Mouse (Mus musculus) neural tube, embryonic 15.5 days (tissue): ENCODE data around the gene Ctnnd2. TPM values are rescaled to one million over a fixed set of nuclear protein-coding genes. Genes with fewer than 3 reads are reported as not detected.

Source experiments
- ATAC-seq: fragments of 200-750 bp; cut with Nextera tagmentation; 2 replicates; pipeline ENCODE4 v1.8.0; 2017; ENCODE audit warnings: mild to moderate bottlenecking, moderate TSS enrichment, moderate library complexity; ENCODE audit not compliant: low FRiP score
- H3K27ac ChIP-seq: fragments of 300-500 bp; sonication (generic); replicated peaks from 2 replicates; pipeline ENCODE4 v1.5.1; 2015; ENCODE audit warnings: mild to moderate bottlenecking, inconsistent platforms
- H3K27me3 ChIP-seq: fragments of 300-500 bp; sonication (generic); replicated peaks from 2 replicates; pipeline ENCODE4 v1.6.1; 2015; ENCODE audit warnings: inconsistent platforms
- H3K36me3 ChIP-seq: fragments of 300-500 bp; sonication (generic); 2 replicates; pipeline ENCODE4 v1.6.1; 2015; ENCODE audit warnings: inconsistent platforms
- H3K4me1 ChIP-seq: fragments of 300-500 bp; sonication (generic); 2 replicates; pipeline ENCODE4 v1.6.1; 2015; ENCODE audit warnings: inconsistent platforms
- H3K4me2 ChIP-seq: fragments of 300-500 bp; sonication (generic); 2 replicates; pipeline ENCODE4 v1.6.1; 2015; ENCODE audit warnings: inconsistent platforms, mild to moderate bottlenecking, moderate library complexity
- H3K4me3 ChIP-seq: fragments of 300-500 bp; sonication (generic); replicated peaks from 2 replicates; pipeline ENCODE4 v1.5.1; 2015; ENCODE audit warnings: mild to moderate bottlenecking, inconsistent platforms
- H3K9ac ChIP-seq: fragments of 300-500 bp; sonication (generic); replicated peaks from 2 replicates; pipeline ENCODE4 v1.6.1; 2015; ENCODE audit warnings: mild to moderate bottlenecking, inconsistent platforms
- H3K9me3 ChIP-seq: fragments of 300-500 bp; sonication (generic); replicated peaks from 2 replicates; pipeline ENCODE4 v1.6.1; 2016; ENCODE audit warnings: inconsistent platforms
- WGBS: fragments of 180-500 bp; shearing (Covaris S2); methylation state at CpG from one replicate; pipeline ENCODE4 v1.1.7; 2015; ENCODE audit warnings: mixed read lengths; 5-methylcytosine and 5-hydroxymethylcytosine counted together
- polyA plus RNA-seq: library from polyadenylated mRNA; unstranded; fragments of >200 nt; fragmentation: Nextera tagmentation; extraction: Ambion mirVana; gene quantifications from 2 replicates; pipeline ENCODE4 v1.2.1, GENCODE M21; 2015

The Ctnnd2 gene
- polyA plus RNA-seq, 1 experiment from 2014 or later = 67.4 TPM

DNA sequence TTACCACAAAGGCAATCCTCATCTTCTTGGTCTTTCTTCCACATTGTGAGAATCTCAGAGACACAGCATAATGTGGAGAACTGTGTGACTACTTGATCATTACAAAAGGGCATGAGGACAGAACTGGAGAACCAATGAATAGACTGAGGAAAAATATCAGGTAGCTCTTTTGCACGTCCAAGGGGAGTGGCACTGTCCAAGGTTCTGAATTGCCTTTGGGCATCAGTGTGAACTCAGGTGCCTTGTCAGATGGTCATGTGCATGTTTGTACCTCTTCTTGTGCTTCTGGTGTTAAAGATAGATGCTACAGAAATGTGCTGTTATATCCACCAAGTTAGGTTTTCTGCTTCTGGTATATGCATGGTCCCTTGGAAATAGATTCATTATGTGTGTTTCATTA lies 233.9 kb downstream of the Ctnnd2 start:
- WGBS = 16% methylated on average over 1 of the region's 1 CpGs
- Histone ChIP-seq H3K9ac (no peak overlapping the region), H3K36me3 (no peaks in the 10 kb centered on the region), H3K4me2 (no peak overlapping the region), H3K27me3 (no peaks in the 10 kb centered on the region), H3K27ac (no peak overlapping the region), H3K9me3 (no peaks in the 10 kb centered on the region), H3K4me3 (no peak overlapping the region), H3K4me1 (no peaks in the 10 kb centered on the region)
- no peak for ATAC-seq

DNA sequence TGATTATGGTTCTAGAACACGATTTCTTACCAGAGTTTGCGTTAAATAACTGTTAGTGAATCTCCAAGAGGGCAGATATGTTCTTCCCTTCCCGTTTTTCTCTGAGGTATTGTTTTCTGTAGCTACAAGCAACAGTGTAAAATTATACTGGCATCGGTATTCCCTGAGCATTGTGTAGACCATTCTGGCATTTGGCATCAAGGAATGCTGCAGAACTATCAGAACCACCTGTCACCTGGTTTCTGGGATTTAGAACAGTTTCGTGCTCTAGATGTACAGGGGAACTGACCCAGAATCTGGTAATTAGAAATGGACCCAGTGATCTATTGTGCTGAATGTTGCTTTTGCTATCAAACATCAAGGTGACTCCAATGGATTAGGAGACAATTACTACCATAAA lies 250.8 kb downstream of the Ctnnd2 start:
- Histone ChIP-seq H3K4me1 (0 out of 2 replicates have a peak, but pooled peaks cover 5% of the 10 kb centered on the region), H3K27ac (no peak overlapping the region), H3K27me3 (no peaks in the 10 kb centered on the region), H3K4me2 (no peak overlapping the region), H3K36me3 (no peaks in the 10 kb centered on the region), H3K9ac (no peak overlapping the region), H3K4me3 (no peak overlapping the region), H3K9me3 (no peaks in the 10 kb centered on the region)
- ATAC-seq = no peak
- 90% methylated on average over 5 of the region's 5 CpGs for WGBS

DNA sequence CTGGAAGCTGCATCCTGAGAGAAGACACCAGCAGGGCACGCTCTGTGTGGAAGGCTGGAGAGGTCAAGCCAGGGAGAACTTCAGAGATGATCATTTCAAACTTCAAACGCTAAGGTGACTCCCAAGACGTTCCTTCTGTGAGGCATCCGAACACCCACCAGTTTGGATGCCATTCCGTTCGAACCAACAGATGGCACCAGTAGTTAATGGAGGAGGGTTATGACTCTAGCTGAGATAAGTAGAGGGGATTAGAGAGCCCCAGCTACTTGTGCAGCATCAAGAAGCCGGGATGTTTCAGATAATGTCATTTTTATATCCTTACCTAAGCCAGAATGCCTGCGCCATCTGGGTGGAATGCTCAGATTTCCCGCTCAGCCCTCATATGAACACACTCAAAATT lies 251.9 kb downstream of the Ctnnd2 start:
- H3K27me3 ChIP-seq = no peaks in the 10 kb centered on the region
- WGBS = 53% methylated on average over 9 of the region's 9 CpGs
- no peaks in the 10 kb centered on the region for H3K9me3 ChIP-seq
- H3K9ac ChIP-seq = no peak overlapping the region
- no peak overlapping the region for H3K27ac ChIP-seq
- H3K36me3 ChIP-seq = no peaks in the 10 kb centered on the region
- no peak overlapping the region for H3K4me2 ChIP-seq
- peak; percentile 23; the same call in 1 of the 2 replicates for ATAC-seq
- H3K4me3 ChIP-seq = no peak overlapping the region
- 0 out of 2 replicates have a peak, but pooled peaks cover 5% of the 10 kb centered on the region for H3K4me1 ChIP-seq

DNA sequence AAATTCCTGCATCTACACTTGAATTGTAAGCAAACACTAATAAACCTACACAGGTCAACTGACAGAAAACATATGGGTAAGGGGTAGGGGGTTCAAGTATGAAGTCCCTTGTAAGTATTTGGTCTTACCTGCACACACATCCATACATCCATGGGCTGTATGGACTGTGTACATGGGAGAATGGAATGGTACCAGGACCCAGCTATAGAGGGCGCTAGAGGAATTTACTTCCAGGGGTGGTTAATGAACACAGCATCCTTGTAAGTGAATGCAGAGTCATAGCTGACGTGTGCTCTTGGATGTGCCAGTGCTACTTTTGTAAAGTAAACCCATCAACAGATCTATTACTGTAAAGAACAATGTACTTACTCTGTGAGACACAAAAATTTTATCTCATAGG lies 254.9 kb downstream of the Ctnnd2 start:
- Histone ChIP-seq H3K27me3 (no peaks in the 10 kb centered on the region), H3K27ac (no peak overlapping the region), H3K4me2 (no peak overlapping the region), H3K9me3 (no peaks in the 10 kb centered on the region), H3K4me3 (no peak overlapping the region), H3K36me3 (no peaks in the 10 kb centered on the region), H3K9ac (no peak overlapping the region), H3K4me1 (0 out of 2 replicates have a peak, but pooled peaks cover 5% of the 10 kb centered on the region)
- ATAC-seq = no peak
- 21% methylated on average over 2 of the region's 2 CpGs for WGBS

- 73% methylated on average over 5 of the region's 5 CpGs for WGBS
- H3K4me1 ChIP-seq = no peaks in the 10 kb centered on the region
- H3K9ac ChIP-seq = no peak overlapping the region
- no peaks in the 10 kb centered on the region for H3K27me3 ChIP-seq
- H3K27ac ChIP-seq = no peak overlapping the region
- ATAC-seq = no peak
- no peaks in the 10 kb centered on the region for H3K36me3 ChIP-seq
- no peaks in the 10 kb centered on the region for H3K9me3 ChIP-seq
- no peak overlapping the region for H3K4me3 ChIP-seq
- no peak overlapping the region for H3K4me2 ChIP-seq
Measured at GRCm38 (mm10) chr15:30439045-30439444, 266.7 kb downstream of the Ctnnd2 start.

DNA sequence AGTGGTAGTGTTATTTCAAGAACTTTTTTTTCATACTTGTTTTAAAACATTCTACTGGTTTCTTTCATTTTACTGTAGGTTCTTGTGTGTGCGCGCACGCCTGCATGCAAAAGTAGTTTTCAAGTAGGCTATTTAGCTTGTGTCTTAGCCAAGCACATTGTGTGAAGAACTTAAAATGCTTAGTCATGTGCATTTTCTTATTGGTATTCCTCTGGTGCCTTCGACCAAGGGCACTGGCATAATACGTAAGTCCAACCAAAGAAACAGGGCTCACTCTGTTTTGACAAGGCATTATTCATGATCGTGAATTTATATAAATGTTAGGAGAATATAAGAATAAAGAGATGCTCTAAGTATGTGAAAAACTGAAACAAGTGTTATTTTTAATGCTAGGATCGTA lies 278.4 kb downstream of the Ctnnd2 start:
- no peak overlapping the region for H3K27ac ChIP-seq
- ATAC-seq = no peak
- 73% methylated on average over 7 of the region's 7 CpGs for WGBS

GRCm38 (mm10) chr15:30451921-30452320 lies 279.5 kb downstream of the Ctnnd2 start:
- Histone ChIP-seq H3K4me2 (no peak overlapping the region), H3K9me3 (no peaks in the 10 kb centered on the region), H3K9ac (no peak overlapping the region), H3K4me3 (no peak overlapping the region), H3K27ac (0 out of 2 replicates have a peak overlapping the region, but pooled peaks have one; percentile 15), H3K4me1 (0 out of 2 replicates have a peak, but pooled peaks cover under 1% of the 10 kb centered on the region), H3K36me3 (no peaks in the 10 kb centered on the region), H3K27me3 (no peaks in the 10 kb centered on the region)
- 31% methylated on average over 5 of the region's 5 CpGs for WGBS
- 0 out of 2 replicates have a peak, but pooled peaks have one; percentile 16 for ATAC-seq

More for the DNA sequence above, 278.4 kb downstream of the Ctnnd2 start:
- H3K4me2 ChIP-seq = no peak overlapping the region
- H3K4me1 ChIP-seq = no peaks in the 10 kb centered on the region
- no peaks in the 10 kb centered on the region for H3K36me3 ChIP-seq
- H3K27me3 ChIP-seq = no peaks in the 10 kb centered on the region
- no peak overlapping the region for H3K4me3 ChIP-seq
- no peak overlapping the region for H3K9ac ChIP-seq
- no peaks in the 10 kb centered on the region for H3K9me3 ChIP-seq

- peak; percentile 86 for ATAC-seq
- peak overlapping the region; percentile 77 for H3K27ac ChIP-seq
- peak overlapping the region; percentile 52 for H3K4me2 ChIP-seq
- H3K36me3 ChIP-seq = no peaks in the 10 kb centered on the region
- 17% methylated on average over 12 of the region's 12 CpGs for WGBS
- no peaks in the 10 kb centered on the region for H3K27me3 ChIP-seq
- H3K9me3 ChIP-seq = no peaks in the 10 kb centered on the region
- 0 out of 2 replicates have a peak overlapping the region, but pooled peaks have one; percentile 29 for H3K9ac ChIP-seq
- peak overlapping the region; percentile 31 for H3K4me3 ChIP-seq
- peaks cover 17% of the 10 kb centered on the region for H3K4me1 ChIP-seq
Measured at GRCm38 (mm10) chr15:30457541-30458250, 285.3 kb downstream of the Ctnnd2 start.

DNA sequence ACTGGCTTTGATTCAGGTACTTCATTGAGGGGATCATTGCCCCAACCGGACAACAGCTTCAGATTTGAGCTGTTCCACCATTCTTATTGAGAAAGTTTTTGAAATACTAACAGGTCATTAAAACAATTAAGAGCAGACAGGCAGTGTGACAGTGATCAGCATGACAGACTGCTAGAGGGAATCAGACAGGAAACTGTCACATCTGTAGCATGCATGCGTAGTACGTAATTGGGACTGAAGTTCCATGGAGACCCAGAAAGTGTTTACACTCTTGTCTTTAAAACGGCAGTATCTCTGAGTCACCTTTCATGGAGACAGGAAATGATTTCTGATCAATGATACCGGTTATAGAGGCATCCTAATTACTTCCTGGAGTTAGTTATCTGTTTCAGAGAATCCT lies 286.3 kb downstream of the Ctnnd2 start:
- H3K9me3 ChIP-seq = no peaks in the 10 kb centered on the region
- ATAC-seq = no peak
- peaks cover 17% of the 10 kb centered on the region for H3K4me1 ChIP-seq
- H3K36me3 ChIP-seq = no peaks in the 10 kb centered on the region
- peak overlapping the region; percentile 52 for H3K4me2 ChIP-seq
- H3K27ac ChIP-seq = no peak overlapping the region
- H3K4me3 ChIP-seq = peak overlapping the region; percentile 31
- H3K27me3 ChIP-seq = no peaks in the 10 kb centered on the region
- 54% methylated on average over 5 of the region's 5 CpGs for WGBS
- no peak overlapping the region for H3K9ac ChIP-seq

DNA sequence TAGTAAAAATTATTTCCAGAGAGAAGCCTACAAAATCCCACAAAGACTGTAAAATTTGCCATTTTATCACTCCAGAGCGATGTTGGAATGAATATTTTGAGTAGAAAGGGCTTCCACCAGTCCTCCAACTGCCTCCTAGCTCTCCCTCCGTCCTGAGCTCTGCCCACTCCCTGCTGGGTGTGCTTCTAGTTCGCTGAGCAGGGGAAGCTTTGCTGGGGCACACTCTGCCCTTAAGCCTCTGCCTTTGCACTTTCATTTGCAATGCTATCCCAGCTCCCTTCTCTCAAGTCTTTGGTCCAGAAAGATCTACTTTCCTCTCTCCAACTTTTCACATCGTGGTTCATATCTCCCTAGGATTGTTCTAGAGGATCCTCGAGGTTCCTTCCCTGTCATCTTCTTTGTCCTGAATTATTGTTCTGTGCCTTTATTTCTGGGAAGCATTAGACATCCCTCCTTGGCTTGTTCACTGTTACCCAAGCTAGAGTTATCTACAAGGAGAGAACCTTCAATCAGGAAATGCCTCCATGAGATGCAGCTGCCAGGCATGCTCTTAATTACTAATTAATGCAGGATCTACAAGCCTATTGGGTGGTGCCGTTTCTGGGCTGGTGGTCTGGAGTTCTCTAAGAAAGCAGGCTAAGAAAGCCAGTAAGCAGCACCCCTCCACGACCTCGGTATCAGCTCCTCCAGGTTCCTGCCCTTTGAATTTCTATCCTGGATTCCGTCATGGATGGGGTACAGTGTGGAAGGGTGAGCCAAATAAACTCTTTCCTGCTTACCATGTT lies 288.1 kb downstream of the Ctnnd2 start:
- 59% methylated on average over 9 of the region's 9 CpGs for WGBS
- Histone ChIP-seq H3K27me3 (no peaks in the 10 kb centered on the region), H3K27ac (no peak overlapping the region), H3K36me3 (no peaks in the 10 kb centered on the region), H3K9ac (no peak overlapping the region), H3K4me1 (peaks cover 17% of the 10 kb centered on the region), H3K4me2 (no peak overlapping the region), H3K4me3 (no peak overlapping the region), H3K9me3 (no peaks in the 10 kb centered on the region)
- ATAC-seq = no peak

DNA sequence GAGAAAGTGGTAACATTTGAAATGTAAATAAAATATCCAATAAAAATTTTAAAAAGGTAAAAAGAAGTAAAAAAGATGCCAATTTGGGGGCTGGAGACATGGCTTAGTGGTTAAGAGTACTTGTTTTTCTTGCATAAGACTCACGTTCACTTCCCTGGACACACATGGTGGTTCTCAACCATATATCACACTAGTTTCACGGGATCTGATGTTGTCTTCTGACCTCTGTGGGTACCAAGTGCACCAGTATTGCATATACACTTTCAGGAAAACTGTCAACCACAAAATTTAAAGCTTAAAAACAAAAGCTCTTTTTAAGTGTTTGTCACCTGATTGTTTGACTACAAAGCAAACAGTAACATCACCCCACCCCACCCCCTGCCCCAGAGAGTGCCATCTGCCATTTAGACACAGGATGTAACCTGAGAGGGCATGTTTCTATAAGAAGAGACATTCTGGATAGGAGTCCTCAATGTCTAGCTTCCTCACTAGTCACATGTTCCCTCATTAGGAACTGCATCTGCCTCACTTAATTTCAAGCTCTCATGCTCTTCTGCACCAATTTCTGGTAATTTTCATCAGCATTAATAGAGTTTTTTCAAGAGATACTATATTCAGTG lies 290.5 kb downstream of the Ctnnd2 start:
- Histone ChIP-seq H3K9ac (no peak overlapping the region), H3K4me1 (peaks cover 21% of the 10 kb centered on the region), H3K4me3 (no peak overlapping the region), H3K27ac (no peak overlapping the region), H3K9me3 (no peaks in the 10 kb centered on the region), H3K27me3 (no peaks in the 10 kb centered on the region), H3K36me3 (no peaks in the 10 kb centered on the region), H3K4me2 (no peak overlapping the region)
- 23% methylated on average over 2 of the region's 2 CpGs for WGBS
- ATAC-seq = no peak
